Mouse (Mus musculus) liver, embryonic 14.5 days (tissue): ENCODE measurements around the gene Gm28038. TPM values are rescaled to one million over a fixed set of nuclear protein-coding genes. Genes with fewer than 3 reads are reported as not detected.

Experiments used
- ATAC-seq: fragments of 200-750 bp; cut with Nextera tagmentation; 2 replicates; pipeline ENCODE4 v1.8.0; 2017; ENCODE audit warnings: moderate number of reproducible peaks, mild to moderate bottlenecking, moderate library complexity; ENCODE audit not compliant: insufficient read depth
- DNase-seq, 3 experiments: peaks; one replicate each; pipeline ENCODE4 v3.0.0-alpha.2; 2012 to 2013; ENCODE audit warnings: low read depth in 3 of 3, low spot score in 3 of 3
- H3K27ac ChIP-seq: fragments of 300-500 bp; sonication (generic); 2 replicates; pipeline ENCODE4 v1.5.1; 2014; ENCODE audit warnings: moderate library complexity, mild to moderate bottlenecking, control low read depth, inconsistent platforms
- H3K27me3 ChIP-seq: fragments of 300-500 bp; sonication (generic); 2 replicates; pipeline ENCODE4 v1.6.1; 2014; ENCODE audit warnings: mild to moderate bottlenecking, low read length, moderate library complexity; ENCODE audit not compliant: control insufficient read depth, insufficient read depth
- H3K36me3 ChIP-seq: fragments of 300-500 bp; sonication (generic); replicated peaks from 2 replicates; pipeline ENCODE4 v1.6.1; 2014; ENCODE audit warnings: low read depth; ENCODE audit not compliant: control insufficient read depth, insufficient read depth
- H3K4me1 ChIP-seq, 2 experiments: fragments of 200-500 bp in 1 of 2; fragments of 300-500 bp in 1 of 2; sonication (generic) in 1 of 2; replicated peaks; 2 replicates each; pipeline ENCODE4 v1.6.1; 2012 to 2014; ENCODE audit warnings: antibody characterized with exemption in 1 of 2, inconsistent platforms in 1 of 2, low read length in 1 of 2; ENCODE audit not compliant: control insufficient read depth in 2 of 2, insufficient read depth in 2 of 2
- H3K4me2 ChIP-seq: fragments of 300-500 bp; sonication (generic); 2 replicates; pipeline ENCODE4 v1.6.1; 2014; ENCODE audit warnings: low read depth, mild to moderate bottlenecking, control low read depth, moderate library complexity
- H3K4me3 ChIP-seq, 2 experiments: fragments of 200-500 bp in 1 of 2; fragments of 300-500 bp in 1 of 2; sonication (generic) in 1 of 2; 2 replicates each; pipeline ENCODE4 v1.5.1; 2012 to 2014; ENCODE audit warnings: low read depth in 2 of 2, low read length in 2 of 2, mild to moderate bottlenecking in 2 of 2, control low read depth in 1 of 2, inconsistent platforms in 1 of 2, moderate library complexity in 1 of 2; ENCODE audit not compliant: insufficient read depth in 1 of 2
- H3K9ac ChIP-seq: fragments of 300-500 bp; sonication (generic); replicated peaks from 2 replicates; pipeline ENCODE4 v1.6.1; 2014; ENCODE audit warnings: mild to moderate bottlenecking, control low read depth, moderate library complexity
- H3K9me3 ChIP-seq: fragments of 300-500 bp; sonication (generic); 2 replicates; pipeline ENCODE4 v1.6.1; 2016; ENCODE audit warnings: low read length, mixed read lengths; ENCODE audit not compliant: control insufficient read depth
- CTCF ChIP-seq: IDR thresholded peaks from 2 replicates; pipeline ENCODE4 v1.5.1; 2016; ENCODE audit warnings: antibody characterized with exemption, low read depth, control low read depth
- EP300 ChIP-seq: IDR thresholded peaks from 2 replicates; pipeline ENCODE4 v1.6.1; 2016; ENCODE audit warnings: antibody characterized with exemption, low read depth
- WGBS: fragments of 180-500 bp; shearing (Covaris S2); extraction: QIAGEN DNeasy Blood & Tissue Kit; methylation state at CpG from one replicate; pipeline ENCODE4 v1.1.7; 2014; ENCODE audit not compliant: insufficient replicate concordance; 5-methylcytosine and 5-hydroxymethylcytosine counted together
- polyA plus RNA-seq, 2 experiments: library from polyadenylated mRNA; depleted of rRNA in 1 of 2; stranded (reverse) in 1 of 2; unstranded in 1 of 2; fragments of >200 nt; fragmentation: Nextera tagmentation in 1 of 2; extraction: Ambion mirVana in 1 of 2; gene quantifications; 2 replicates each; pipeline versions ENCODE4 v1.2.1 to v1.2.3; 2012 to 2014

Gene Gm28038
- polyA plus RNA-seq, 2 experiments: not detected

DNA sequence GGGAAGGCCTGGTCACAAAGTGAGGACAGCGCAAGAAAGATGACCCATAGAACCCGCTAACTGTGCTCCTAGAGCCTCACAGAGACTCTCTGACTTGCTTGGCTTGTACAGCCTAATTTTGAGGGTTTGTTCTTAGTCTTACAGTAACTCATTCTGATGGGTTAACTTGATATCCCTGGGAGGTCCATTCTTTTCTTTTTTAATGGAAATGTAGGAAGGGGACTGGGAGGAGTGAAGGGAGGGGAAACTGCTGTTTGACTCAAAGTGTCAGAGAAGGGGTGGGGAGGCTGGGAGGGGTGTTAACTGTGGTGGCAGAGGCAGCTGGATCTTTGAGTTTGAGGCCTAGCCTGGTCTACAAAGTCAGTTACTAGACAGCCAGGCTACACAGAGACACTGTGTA lies 54.5 kb downstream of the Gm28038 start:
- Histone ChIP-seq H3K27ac (no peak overlapping the region), H3K9ac (no peak overlapping the region), H3K4me3 (no peak overlapping the region), H3K4me1 (no peaks in the 10 kb centered on the region), H3K4me2 (no peak overlapping the region), H3K36me3 (peaks cover 64% of the 10 kb centered on the region), H3K9me3 (no peaks in the 10 kb centered on the region), H3K27me3 (no peaks in the 10 kb centered on the region)
- WGBS: 85% methylated on average over 2 of the region's 2 CpGs
- TF ChIP-seq EP300 (no peak), CTCF (no peak)
- DNase-seq (no peak), ATAC-seq (no peak)

GRCm38 (mm10) chr2:30336174-30336915 lies 55.5 kb downstream of the Gm28038 start:
- Histone ChIP-seq H3K9ac (no peak overlapping the region), H3K4me1 (no peaks in the 10 kb centered on the region), H3K36me3 (peaks cover 61% of the 10 kb centered on the region), H3K27me3 (no peaks in the 10 kb centered on the region), H3K4me3 (no peak overlapping the region), H3K27ac (no peak overlapping the region), H3K4me2 (no peak overlapping the region), H3K9me3 (no peaks in the 10 kb centered on the region)
- WGBS: 85% methylated on average over 16 of the region's 16 CpGs
- ATAC-seq: no peak
- DNase-seq: no peak
- no peak for TF ChIP-seq EP300
- TF ChIP-seq CTCF: no peak

DNA sequence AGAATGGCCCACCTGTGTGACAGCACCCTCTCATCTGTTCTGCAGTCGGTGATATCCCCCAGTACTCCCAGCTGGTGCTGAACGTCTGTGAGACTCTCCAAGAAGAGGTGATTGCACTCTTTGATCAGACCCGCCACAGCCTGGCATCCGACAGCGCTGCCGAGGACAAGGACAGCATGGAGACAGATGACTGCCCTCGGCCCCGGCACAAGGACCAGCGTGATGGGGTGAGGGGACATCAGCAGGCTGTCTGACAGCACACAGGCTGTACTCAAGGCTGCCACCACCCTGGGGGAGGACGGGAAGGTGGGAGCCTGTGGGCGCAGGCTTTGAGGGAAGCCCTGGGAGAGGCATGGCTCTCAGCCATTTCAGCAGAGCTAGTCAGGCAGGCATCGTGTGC lies 56.3 kb downstream of the Gm28038 start:
- Histone ChIP-seq H3K4me1 (no peaks in the 10 kb centered on the region), H3K36me3 (peaks cover 60% of the 10 kb centered on the region), H3K4me3 (no peak overlapping the region), H3K9me3 (no peaks in the 10 kb centered on the region), H3K4me2 (no peak overlapping the region), H3K9ac (no peak overlapping the region), H3K27ac (no peak overlapping the region), H3K27me3 (no peaks in the 10 kb centered on the region)
- TF ChIP-seq CTCF (no peak), EP300 (no peak)
- DNase-seq (no peak), ATAC-seq (no peak)
- WGBS: 83% methylated on average over 12 of the region's 12 CpGs

DNA sequence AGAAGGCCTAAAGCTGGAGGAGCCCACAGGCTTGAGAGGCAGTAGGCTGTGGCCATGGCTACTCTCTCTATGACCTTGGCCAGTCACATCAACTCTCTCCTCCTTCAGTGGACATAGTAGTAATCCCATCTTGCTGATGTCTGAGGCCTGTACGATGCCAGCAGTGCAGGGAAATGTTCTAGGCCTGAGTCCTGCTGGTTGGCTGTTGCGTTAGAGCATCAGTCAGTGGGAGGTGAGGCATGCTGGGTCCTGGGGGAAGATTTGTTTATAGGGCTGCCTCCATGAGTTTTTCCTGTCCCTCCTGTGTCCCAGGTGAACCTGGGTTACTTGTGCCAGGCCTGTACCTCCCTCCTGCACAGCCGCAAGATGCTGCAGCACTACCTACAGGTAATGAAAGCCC lies 61.2 kb downstream of the Gm28038 start:
- Histone ChIP-seq H3K4me2 (no peak overlapping the region), H3K4me1 (no peaks in the 10 kb centered on the region), H3K9ac (no peak overlapping the region), H3K9me3 (no peaks in the 10 kb centered on the region), H3K4me3 (no peak overlapping the region), H3K36me3 (peaks cover 53% of the 10 kb centered on the region), H3K27me3 (no peaks in the 10 kb centered on the region), H3K27ac (no peak overlapping the region)
- ATAC-seq: no peak
- no peak for TF ChIP-seq CTCF
- no peak for TF ChIP-seq EP300
- 89% methylated on average over 3 of the region's 3 CpGs for WGBS
- DNase-seq: no peak

GRCm38 (mm10) chr2:30342544-30342943 lies 61.7 kb downstream of the Gm28038 start:
- H3K4me1 ChIP-seq: no peaks in the 10 kb centered on the region
- H3K27me3 ChIP-seq: no peaks in the 10 kb centered on the region
- H3K9ac ChIP-seq: no peak overlapping the region
- 81% methylated on average over 7 of the region's 7 CpGs for WGBS
- no peak overlapping the region for H3K4me3 ChIP-seq
- no peak for ATAC-seq
- H3K36me3 ChIP-seq: peaks cover 48% of the 10 kb centered on the region
- no peaks in the 10 kb centered on the region for H3K9me3 ChIP-seq
- no peak overlapping the region for H3K4me2 ChIP-seq
- TF ChIP-seq EP300: no peak
- no peak for TF ChIP-seq CTCF
- H3K27ac ChIP-seq: no peak overlapping the region
- no peak for DNase-seq
